In the genomic region with DNA sequence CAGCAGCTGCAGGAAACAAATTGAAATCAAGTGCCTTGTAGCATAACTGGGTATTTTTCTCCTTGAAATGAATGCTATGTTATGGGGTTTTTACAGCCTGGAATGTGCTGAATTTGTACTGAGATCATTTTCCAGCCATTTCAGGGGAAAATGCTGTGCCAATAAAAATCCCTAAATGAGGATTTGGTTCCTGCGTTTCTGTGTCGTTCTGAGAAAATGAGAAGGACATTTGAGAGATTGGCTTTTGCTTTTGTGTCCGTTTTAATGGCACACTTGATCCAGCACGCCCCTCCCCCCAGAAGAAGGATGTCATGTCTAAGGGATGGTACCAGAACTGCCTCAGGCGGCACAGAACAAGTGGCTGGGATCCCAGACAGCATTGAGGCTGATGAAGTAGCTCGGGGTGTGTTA, we compare ENCODE assay signal across 22 mouse cellular contexts. TPM values are rescaled to one million over a fixed set of nuclear protein-coding genes. Genes with fewer than 3 reads are reported as not detected.
DNase-seq lines count a peak whose midpoint lies in the region; ATAC-seq and TF ChIP-seq lines count a peak whose summit lies in the region.
"Had no signal": no experiment of that assay in that cellular context is flagged by ENCODE, and none has a peak within 500 bp of the region (broad histone marks: within the 10 kb centered on the region; RNA-seq: fewer than 3 reads in every experiment).

No protein-coding gene starts in this region.

- peak overlapping the region; percentile 73 for H3K27ac ChIP-seq in layer of hippocampus, adult 2 months
- no peak overlapping the region for H3K27ac ChIP-seq in liver, postnatal 0 days (ENCODE audit: low read depth)
- H3K27ac ChIP-seq: heart, embryonic 13.5 days had no signal

- no peaks in the 10 kb centered on the region for H3K9me3 ChIP-seq in liver, postnatal 0 days (ENCODE audit: low read length)
- H3K9me3 ChIP-seq: G1E; heart, embryonic 13.5 days; megakaryocyte, embryonic 14.5 days; neural tube, embryonic 13.5 days had no signal

- no peak overlapping the region for H3K4me2 ChIP-seq in liver, postnatal 0 days (ENCODE audit: low read depth, low read length)
- H3K4me2 ChIP-seq: heart, embryonic 13.5 days; liver, embryonic 11.5 days; neural tube, embryonic 13.5 days had no signal

- H3K4me1 ChIP-seq in liver, postnatal 0 days (ENCODE audit: insufficient read depth): peaks cover 9% of the 10 kb centered on the region; the same call in 1 of the 2 replicates
- H3K4me1 ChIP-seq: neural tube, embryonic 13.5 days had no signal

- ATAC-seq in frontal cortex, adult (ENCODE audit: low TSS enrichment): peak; percentile 73
- ATAC-seq in liver, postnatal 0 days: no peak
- no peak for ATAC-seq in megakaryocyte progenitor cell, adult 5-6 weeks (replicated peaks; ENCODE audit: poor library complexity)

- no peak overlapping the region for H3K9ac ChIP-seq in liver, postnatal 0 days (replicated peaks)
- H3K9ac ChIP-seq: heart, embryonic 13.5 days; neural tube, embryonic 13.5 days had no signal

- no peak for TF ChIP-seq CTCF in layer of hippocampus, adult 2 months (conservative IDR thresholded peaks at IDR 0.05)
- TF ChIP-seq CTCF in liver, postnatal 0 days (IDR thresholded peaks at IDR 0.05; ENCODE audit: low read depth): no peak

- H3K27me3 ChIP-seq in liver, postnatal 0 days (ENCODE audit: insufficient read depth, low read length): no peaks in the 10 kb centered on the region
- H3K27me3 ChIP-seq: heart, embryonic 13.5 days; neural tube, embryonic 13.5 days had no signal

- no peak overlapping the region for H3K4me3 ChIP-seq in layer of hippocampus, adult 2 months
- no peak overlapping the region for H3K4me3 ChIP-seq in liver, postnatal 0 days (ENCODE audit: low read depth, low read length)
- H3K4me3 ChIP-seq: heart, embryonic 13.5 days; megakaryocyte, embryonic 14.5 days; neural tube, embryonic 13.5 days had no signal

- no peaks in the 10 kb centered on the region for H3K36me3 ChIP-seq in liver, postnatal 0 days (replicated peaks; ENCODE audit: insufficient read depth, low read length)
- H3K36me3 ChIP-seq: G1E; neural tube, embryonic 13.5 days had no signal

- DNase-seq in frontal cortex, postnatal 25 days (ENCODE audit: low spot score in 2 of 2): no peak
- DNase-seq in layer of hippocampus, adult 2 months (ENCODE audit: low spot score in 2 of 2): peak in 1 of 2 experiments; percentile 20
- no peak for DNase-seq in layer of hippocampus, adult 9-11 months
- peak; percentile 48 for DNase-seq in right cerebral cortex, postnatal 4 days
- no peak for DNase-seq in right cerebral cortex, postnatal 36 days (ENCODE audit: low spot score in 2 of 2)
- DNase-seq in liver, postnatal 0 days: no peak
- DNase-seq: adrenal gland, adult 2 months; cerebellum, adult 2 months; heart, postnatal 4 days; kidney, adult 18-20 months had no signal

- 77% methylated on average over 6 of the region's 6 CpGs for WGBS in liver, postnatal 0 days (ENCODE audit: insufficient replicate concordance)

- no peak for TF ChIP-seq EP300 in liver, postnatal 0 days (IDR thresholded peaks at IDR 0.05; ENCODE audit: low read depth)

RNA-seq across cellular contexts. Expression of a gene that starts 18.7 kb away (rescaled TPM):
- 10 to 100 TPM; 30.9 to 32.9 TPM for total RNA-seq in layer of hippocampus, adult 2 months (2021)
- 0.06 and 0.08 TPM in 2 replicates for polyA plus RNA-seq in liver, postnatal 0 days (2015; fragmentation: Nextera tagmentation; extraction: Ambion mirVana)
- not detected in 2 replicates for total RNA-seq in megakaryocyte progenitor cell, adult 5-6 weeks (2015)
- total RNA-seq in megakaryocyte progenitor cell, adult 5-6 weeks (2017): 0.03 TPM in 1 of 2 replicates, not detected in the other
- polyA plus RNA-seq: G1E had no signal

RNA-seq across cellular contexts. Expression of a gene that starts 51.9 kb away (rescaled TPM):
- 1 to 10 TPM; 2.5 to 3.8 TPM for total RNA-seq in layer of hippocampus, adult 2 months (2021)
- polyA plus RNA-seq in liver, postnatal 0 days (2015; fragmentation: Nextera tagmentation; extraction: Ambion mirVana): 0.19 and 0.26 TPM in 2 replicates
- total RNA-seq in megakaryocyte progenitor cell, adult 5-6 weeks (2015): 0.07 and 0.91 TPM in 2 replicates
- total RNA-seq in megakaryocyte progenitor cell, adult 5-6 weeks (2017): 0.58 TPM in 1 of 2 replicates, not detected in the other
- polyA plus RNA-seq: G1E had no signal

RNA-seq across cellular contexts. Expression of a gene that starts 52.0 kb away (rescaled TPM):
- total RNA-seq in layer of hippocampus, adult 2 months (2021): not detected
- polyA plus RNA-seq in liver, postnatal 0 days (2015; fragmentation: Nextera tagmentation; extraction: Ambion mirVana): not detected in 2 replicates
- total RNA-seq in megakaryocyte progenitor cell, adult 5-6 weeks (2015): not detected in 2 replicates
- 0.07 TPM in 1 of 2 replicates, not detected in the other for total RNA-seq in megakaryocyte progenitor cell, adult 5-6 weeks (2017)
- total RNA-seq: adrenal gland, adult 2 months; G1E; gastrocnemius, postnatal 4 days; heart, postnatal 4 days had no signal
- polyA plus RNA-seq: heart, embryonic 13.5 days; large intestine, adult 2 months; liver, embryonic 11.5 days; lung, embryonic 16.5 days; neural tube, embryonic 13.5 days; spleen, adult 2 months; stomach, embryonic 16.5 days had no signal

Comparison
In these comparisons a context has a peak if more than half of its experiments do, and no peak if none do; other contexts are left out.
1. RNA of a gene that starts 18.7 kb away (total RNA-seq): 30.9 to 32.9 TPM in layer of hippocampus, adult 2 months; 0.03 TPM in megakaryocyte progenitor cell, adult 5-6 weeks; every median in the first group is over 10 times any median in the second.